Mouse (Mus musculus): ENCODE data around the gene Nifk.

Gene Nifk

GRCm38 (mm10) chr1:118321661-118322201 is at the start of gene Nifk:
TSS of gene Nifk (plus strand) at chr1:118321839.
- DNase-seq, result peak; percentile 91 to 94

DNA sequence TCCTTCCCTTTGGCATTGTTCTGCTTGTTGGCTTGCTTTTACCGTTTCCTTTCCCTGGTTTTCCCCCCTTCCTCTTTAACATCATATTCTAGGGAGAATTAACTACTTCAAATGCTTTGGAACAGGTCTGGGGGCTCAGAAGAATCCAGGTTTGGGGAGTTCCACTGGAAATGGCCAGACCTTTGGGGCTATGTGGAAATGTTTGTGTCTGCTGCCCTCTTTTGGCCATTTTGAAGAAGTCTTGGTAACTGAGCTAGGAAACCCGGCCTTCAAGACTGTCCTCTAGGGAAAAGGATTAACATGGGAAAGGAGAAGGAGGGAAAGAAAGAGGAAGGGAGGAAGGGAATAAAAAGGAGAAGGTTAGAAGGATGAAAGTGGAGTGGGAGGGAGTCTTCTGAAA is 46.5 kb upstream of the Nifk start:
- peak in 1 of 2 experiments; percentile 5 for DNase-seq

DNA sequence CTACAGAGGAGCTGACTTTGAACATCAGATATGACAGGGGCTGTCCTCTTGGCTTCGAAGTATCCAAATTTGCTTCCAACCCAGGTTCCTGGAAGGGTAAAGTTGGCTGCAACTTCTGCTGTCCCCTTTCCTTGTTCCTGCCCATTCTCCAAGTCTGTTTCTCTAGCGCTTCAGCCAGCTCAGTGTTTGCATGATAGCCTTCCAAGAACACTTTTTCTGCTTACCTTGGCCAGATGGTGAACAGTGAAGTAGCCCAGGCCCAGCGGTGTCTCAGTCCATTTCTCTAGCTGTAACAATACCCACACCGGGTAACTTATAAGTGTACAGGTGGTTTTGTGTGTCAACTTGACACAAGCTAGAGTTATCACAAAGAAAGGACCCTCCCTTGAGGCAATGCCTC is 29.3 kb upstream of the Nifk start:
- peak; percentile 35 to 61 for DNase-seq

GRCm38 (mm10) chr1:118294192-118294591 is 27.4 kb upstream of the Nifk start:
- no peak for DNase-seq

GRCm38 (mm10) chr1:118294826-118295225 is 26.8 kb upstream of the Nifk start:
- peak; percentile 55 to 68 for DNase-seq

GRCm38 (mm10) chr1:118296673-118297072 is 25.0 kb upstream of the Nifk start:
- peak; percentile 75 to 85 for DNase-seq

DNA sequence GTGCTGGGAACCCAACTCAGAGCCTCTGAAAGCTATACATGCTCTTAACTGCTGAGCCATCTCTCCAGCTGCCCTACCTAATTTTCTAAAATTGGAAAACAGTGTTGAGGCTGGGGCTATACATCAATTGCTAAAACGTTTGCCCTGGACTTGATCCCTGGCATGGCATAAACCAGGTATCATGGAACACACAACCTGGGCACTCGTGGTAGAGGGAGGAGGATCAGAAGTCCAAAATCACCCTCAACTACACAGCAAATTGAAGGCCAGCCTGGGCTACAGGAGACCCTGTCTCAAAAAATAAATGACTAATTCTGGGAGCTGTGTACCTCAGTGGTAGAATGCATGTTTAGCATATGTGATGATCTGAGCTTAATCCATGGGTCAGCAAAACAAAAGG is 23.9 kb upstream of the Nifk start:
- DNase-seq, result no peak

DNA sequence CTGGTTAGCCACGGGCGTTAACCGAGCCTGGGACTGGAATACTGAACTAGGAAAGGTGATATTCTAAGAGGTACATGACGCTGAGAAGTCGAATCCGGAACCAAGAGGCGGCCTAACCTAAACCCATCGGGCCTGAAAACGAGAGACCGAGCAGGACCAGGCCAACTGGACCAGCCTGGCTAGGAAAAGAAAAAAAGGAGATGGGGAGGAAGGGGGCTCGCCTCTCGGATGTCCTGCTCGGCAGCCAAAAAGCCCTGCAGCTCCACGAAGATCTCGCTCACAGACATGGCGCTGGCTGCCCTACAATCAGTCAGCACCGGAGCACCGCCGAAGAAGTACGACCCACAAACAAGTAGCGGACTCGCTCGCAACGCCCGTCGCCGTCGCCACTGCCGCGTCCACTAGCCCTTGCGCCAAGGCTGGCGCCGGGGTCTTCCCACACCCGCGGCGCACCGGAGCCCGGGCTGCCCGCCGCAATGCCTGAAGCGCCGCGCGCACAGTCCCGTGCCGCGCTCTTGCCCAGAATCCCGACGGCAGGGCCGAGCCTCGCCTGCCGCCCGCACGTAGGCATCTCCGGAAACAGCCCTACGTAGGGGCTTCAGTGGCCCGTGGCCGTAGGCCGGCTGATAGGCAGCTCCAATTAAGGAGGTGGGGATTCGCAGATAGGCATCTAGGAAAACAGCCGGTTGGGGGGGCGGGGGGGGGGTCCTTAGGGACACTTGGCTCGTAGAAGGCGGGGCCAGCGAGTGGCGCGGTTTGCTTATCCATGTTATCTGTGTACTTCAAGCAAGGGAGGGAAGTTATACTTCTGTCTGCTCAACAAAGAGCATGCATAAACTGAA is 10.6 kb upstream of the Nifk start:
- DNase-seq, result peak; percentile 86 to 89

GRCm38 (mm10) chr1:118311622-118312326 is 9.9 kb upstream of the Nifk start, which contains the start of gene Tsn:
TSS of gene Tsn (minus strand) at chr1:118311739.
- peak in 1 of 2 experiments; percentile 7 for DNase-seq

- DNase-seq, result peak; percentile 15 to 28
Observed at GRCm38 (mm10) chr1:118320696-118321095, 943 bp upstream of the Nifk start.

DNA sequence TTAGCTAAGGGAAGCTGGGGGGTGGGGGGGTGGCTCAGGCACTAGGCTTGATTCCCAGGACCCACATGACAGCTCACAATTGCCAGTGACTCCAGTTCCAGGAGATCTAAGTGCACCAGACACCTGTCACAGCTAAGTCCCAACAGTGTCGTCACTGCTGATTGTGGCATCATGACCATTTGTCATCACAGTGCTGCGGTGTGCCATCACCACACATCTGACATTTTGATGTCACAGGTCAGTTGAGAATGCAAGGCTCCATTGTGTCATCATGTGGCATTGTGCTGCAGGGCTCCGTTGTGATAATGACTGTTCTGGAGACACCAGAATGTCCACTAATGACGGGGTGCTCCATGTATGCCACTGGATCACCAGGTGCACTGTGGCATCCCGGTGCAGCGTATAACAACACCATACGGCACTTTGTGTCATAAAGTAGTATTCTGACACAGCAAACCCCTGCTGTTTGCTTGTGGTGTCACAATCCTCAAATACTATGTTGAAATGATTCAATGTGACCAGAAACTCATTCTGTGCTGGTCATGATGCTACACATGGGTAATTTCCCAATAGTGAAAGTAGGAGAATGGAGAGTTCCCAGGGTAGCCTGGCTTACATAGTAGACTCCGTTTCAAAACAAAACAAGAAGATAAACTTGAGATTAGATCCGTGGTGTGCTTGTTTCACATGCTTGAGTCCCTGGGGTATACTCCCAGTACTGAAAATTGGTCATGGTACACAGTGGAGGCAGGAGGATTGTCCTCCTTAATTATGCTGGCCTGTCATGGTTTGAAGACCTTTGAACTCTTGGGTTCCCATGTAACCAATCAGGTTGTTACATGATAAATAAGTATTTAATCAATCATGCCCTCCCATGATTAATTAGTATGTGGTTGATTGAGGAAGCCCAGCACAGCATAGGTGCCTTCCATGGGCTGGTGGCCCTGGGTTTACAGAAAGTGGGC is 13.4 kb downstream of the Nifk start:
- no peak for DNase-seq

- no peak for DNase-seq
Observed at GRCm38 (mm10) chr1:118335847-118336246, 14.2 kb downstream of the Nifk start.

DNA sequence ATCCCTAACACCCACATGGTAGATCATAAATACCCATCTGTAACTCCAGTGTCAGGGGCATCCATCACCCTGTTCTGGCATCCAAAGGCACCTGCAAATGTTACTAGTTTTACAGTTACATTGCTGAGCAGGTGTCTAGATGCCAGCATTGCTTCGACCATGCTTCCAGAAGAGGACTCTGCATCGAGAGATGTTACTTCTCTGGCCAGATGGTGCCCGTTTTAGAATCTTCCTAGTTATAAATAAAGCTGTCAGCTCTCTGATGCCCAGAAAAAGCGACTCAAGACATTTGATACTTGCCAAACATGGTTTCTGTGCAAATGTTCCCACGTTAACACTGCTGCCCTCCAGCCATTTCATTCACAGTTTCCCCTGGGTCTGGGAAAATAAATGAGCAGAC is 16.3 kb downstream of the Nifk start:
- no peak for DNase-seq

DNA sequence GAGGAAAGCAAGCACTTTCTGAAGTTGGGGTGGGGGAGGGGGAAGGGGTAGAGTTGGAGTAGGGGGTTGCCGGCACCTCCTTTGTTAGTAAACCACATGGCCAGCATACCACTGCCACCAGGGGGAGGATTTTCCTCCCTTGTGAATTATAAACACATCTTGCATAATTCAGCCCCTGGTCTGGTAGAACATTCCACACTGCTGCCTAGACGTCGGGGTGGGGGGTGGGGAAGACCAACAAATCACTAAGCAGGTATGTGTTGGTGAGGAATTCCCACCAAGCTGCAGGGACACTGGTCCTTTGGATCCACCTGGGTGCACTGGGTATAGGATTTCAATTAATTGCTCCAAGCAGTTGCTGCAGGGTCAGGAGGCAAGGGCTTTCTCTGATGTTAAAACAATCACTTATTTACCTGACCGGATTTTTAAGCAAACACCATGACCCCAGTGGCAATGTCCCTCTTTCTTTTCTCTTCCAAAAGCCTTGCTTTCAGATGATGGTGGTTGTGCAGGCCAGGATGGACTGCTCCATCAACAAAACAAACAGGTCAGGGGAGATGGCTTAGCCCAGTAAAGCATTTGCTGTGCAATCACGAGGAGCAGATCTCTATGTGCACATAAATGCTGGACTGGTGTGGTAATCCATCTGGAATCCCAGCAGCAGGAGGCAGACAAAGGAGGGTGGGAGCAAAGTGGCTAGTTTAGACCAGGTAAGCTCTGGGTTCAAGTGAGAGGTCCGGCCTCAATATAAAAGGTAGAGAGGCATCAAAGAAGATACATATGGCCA is 22.2 kb downstream of the Nifk start:
- DNase-seq, result peak; percentile 26 to 51

DNA sequence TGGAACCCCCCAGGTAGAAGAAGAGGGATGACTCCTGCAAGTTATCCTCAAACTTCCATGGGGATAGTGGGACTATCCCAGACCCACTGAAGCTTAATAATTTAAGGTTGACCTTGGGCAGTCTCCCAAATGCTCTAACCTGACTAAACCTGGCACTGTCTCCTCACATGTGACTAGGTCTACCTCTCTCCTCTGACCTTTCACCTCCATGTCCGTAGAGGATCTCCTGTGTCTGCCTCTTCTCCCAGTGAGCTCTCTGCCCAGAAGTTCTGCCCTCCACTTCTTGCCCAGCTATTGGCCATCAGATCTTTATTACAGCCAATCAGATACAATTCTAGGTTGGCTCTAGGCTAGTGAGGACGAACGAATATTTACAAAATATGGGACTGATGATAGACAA is 28.3 kb downstream of the Nifk start:
- DNase-seq, result no peak

DNA sequence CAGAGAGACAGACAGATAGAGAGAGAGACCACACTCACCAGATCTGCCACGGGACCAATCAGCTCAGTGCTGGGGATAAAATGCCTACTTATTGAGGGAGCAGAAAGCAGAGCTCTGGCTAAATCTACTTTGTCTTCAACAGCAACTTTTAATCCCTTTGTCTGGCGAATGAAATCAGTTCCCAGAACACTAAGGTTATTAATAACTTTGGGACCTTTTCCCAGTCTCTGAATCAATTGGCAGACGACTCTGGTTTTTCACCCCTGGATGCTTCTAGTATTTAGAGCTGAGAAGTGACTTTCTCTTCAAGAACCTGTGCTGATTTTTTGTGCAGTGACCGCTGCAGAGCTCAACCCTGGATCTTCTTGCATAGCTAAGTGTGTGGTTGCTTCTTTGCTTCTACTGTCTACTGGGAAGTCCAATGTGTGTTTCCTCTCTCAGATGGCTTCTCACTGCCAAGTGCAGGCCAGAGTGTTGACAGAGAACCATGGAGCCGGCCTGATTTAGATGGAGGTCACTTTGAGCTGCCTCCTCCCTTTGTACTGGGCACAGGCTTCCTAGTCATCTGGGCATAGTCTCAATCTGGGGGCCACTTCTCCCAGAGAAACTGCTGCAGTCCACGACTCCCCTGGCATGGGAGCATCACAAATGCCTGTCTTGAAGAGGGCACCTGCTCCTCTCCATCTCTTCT is 37.6 kb downstream of the Nifk start:
- no peak for DNase-seq

GRCm38 (mm10) chr1:118367970-118368369 is 46.3 kb downstream of the Nifk start:
- peak in 1 of 2 experiments; percentile 4 for DNase-seq

- no peak for DNase-seq
Observed at GRCm38 (mm10) chr1:118368721-118369461, 47.3 kb downstream of the Nifk start.

DNA sequence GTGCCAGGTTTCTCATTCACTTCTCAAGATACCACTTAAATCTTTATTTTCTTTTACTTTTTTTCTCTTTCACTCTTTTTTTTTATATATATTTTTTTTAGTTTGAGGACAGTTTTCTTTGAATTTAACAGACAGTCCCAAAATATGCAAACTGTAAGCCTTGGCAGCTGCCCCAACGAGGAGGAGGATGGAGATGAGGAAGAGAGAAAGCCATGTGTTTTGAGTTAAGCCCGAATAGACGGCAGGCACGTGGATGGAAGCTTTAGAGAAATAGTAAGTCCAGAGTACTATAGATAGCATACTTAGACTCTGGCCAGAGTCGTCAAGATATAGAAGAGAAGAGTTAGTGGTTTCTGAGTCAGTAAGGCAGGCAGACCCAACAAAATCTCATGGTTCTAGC is 56.1 kb downstream of the Nifk start:
- DNase-seq, result no peak

DNA sequence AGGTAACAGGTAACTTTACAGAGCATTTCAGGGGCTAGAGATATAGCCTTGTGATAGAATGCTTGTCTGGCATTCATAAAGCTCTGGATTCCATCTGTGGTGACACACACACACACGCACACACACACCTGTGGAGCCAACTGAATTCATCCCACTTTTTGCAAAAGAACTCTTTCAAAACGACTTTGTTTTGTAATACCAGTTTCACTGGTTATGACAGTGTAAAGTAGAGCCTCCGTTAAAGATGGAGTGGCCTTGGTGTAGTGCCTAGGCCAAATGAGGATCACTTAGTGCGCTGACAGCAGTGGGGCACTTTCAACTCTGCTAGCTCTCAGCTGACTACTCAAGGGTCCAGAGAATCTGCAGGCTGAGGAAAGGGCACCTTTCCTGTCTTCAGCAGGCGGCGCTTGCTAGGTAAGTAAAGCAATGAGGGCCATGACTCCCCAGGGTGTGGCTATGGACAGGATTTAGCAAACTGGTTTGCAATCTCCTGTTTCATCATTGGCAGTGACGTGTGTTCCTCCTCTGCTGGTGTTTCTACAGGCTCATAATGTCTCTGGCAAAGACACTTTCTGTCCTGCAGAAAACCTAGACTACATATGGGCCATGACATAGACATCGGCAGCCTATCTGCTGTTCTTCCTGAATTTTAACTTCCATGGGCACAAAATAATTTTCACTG is 58.6 kb downstream of the Nifk start:
- no peak for DNase-seq
